Mouse (Mus musculus) forebrain, postnatal 0 days (tissue): ENCODE results near the gene Atxn1. TPM values are rescaled to one million over a fixed set of nuclear protein-coding genes. Genes with fewer than 3 reads are reported as not detected.

ENCODE experiments used
- ATAC-seq: fragments of 200-750 bp; cut with Nextera tagmentation; 2 replicates; pipeline ENCODE4 v1.8.0; 2017; ENCODE audit warnings: mild to moderate bottlenecking, moderate library complexity
- DNase-seq: peaks from one replicate; pipeline ENCODE4 v3.0.0-alpha.2; 2015
- H3K27ac ChIP-seq: fragments of 300-500 bp; sonication (generic); 2 replicates; pipeline ENCODE4 v1.5.1; 2014; ENCODE audit warnings: low read depth, mild to moderate bottlenecking, antibody characterized with exemption, low read length, moderate library complexity, mixed read lengths
- H3K27me3 ChIP-seq: fragments of 300-500 bp; sonication (generic); 2 replicates; pipeline ENCODE4 v1.6.1; 2014; ENCODE audit warnings: mild to moderate bottlenecking, low read length, mixed read lengths; ENCODE audit not compliant: insufficient read depth
- H3K36me3 ChIP-seq: fragments of 300-500 bp; sonication (generic); 2 replicates; pipeline ENCODE4 v1.6.1; 2014; ENCODE audit warnings: mild to moderate bottlenecking, moderate library complexity; ENCODE audit not compliant: insufficient read depth
- H3K4me1 ChIP-seq: fragments of 300-500 bp; sonication (generic); 2 replicates; pipeline ENCODE4 v1.6.1; 2014; ENCODE audit warnings: antibody characterized with exemption; ENCODE audit not compliant: insufficient read depth
- H3K4me2 ChIP-seq: fragments of 300-500 bp; sonication (generic); 2 replicates; pipeline ENCODE4 v1.6.1; 2014; ENCODE audit warnings: low read depth, mild to moderate bottlenecking, moderate library complexity
- H3K4me3 ChIP-seq: fragments of 300-500 bp; sonication (generic); 2 replicates; pipeline ENCODE4 v1.5.1; 2014; ENCODE audit warnings: low read depth, low read length, mixed read lengths
- H3K9ac ChIP-seq: fragments of 300-500 bp; sonication (generic); 2 replicates; pipeline ENCODE4 v1.6.1; 2014; ENCODE audit warnings: mild to moderate bottlenecking
- H3K9me3 ChIP-seq: fragments of 300-500 bp; sonication (generic); 2 replicates; pipeline ENCODE4 v1.6.1; 2016; ENCODE audit warnings: low read length
- CTCF ChIP-seq: sonication (generic); IDR thresholded peaks from 2 replicates; pipeline ENCODE4 v1.5.1; 2016; ENCODE audit warnings: antibody characterized with exemption, control low read depth, low read depth
- WGBS: fragments of 180-500 bp; shearing (Covaris S2); extraction: QIAGEN DNeasy Blood & Tissue Kit; methylation state at CpG from one replicate; pipeline ENCODE4 v1.1.7; 2014; 5-methylcytosine and 5-hydroxymethylcytosine counted together
- polyA plus RNA-seq: library from polyadenylated mRNA; unstranded; fragments of >200 nt; fragmentation: Nextera tagmentation; extraction: Ambion mirVana; gene quantifications from 2 replicates; pipeline ENCODE4 v1.2.1, GENCODE M21; 2015
- total RNA-seq: library from RNA; depleted of rRNA; stranded (reverse); fragments of >200 nt; gene quantifications from 2 replicates; pipeline ENCODE4 v1.2.3, GENCODE M21; 2014

The Atxn1 gene
- total and polyA plus RNA-seq, 2 experiments from 2014 or later: 13.0 to 32.3 TPM

DNA sequence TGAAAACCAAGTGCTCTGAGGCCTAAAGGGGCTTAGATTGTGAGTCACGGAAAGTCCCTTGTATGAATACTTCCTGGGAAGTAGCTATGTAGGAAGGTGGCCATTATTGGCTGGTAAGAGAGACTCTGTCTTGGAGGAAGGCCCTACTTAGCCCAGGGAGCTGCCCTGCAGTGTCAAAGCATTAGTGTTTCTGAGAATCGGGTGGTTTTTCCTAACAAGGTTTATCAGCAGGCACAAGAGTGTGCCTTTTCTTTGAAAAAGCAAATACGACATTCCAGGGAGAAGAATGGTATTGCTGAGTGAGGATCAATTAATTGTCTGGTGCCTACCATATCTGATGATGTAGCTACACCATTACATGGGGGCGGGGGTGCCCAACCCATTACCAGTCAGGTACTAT is 417.9 kb downstream of the Atxn1 start:
- no peak for TF ChIP-seq CTCF
- ATAC-seq (no peak), DNase-seq (no peak)
- peaks cover 4% of the 10 kb centered on the region; the same call in 1 of the 2 replicates for H3K36me3 ChIP-seq
- no peak overlapping the region for H3K9ac ChIP-seq
- H3K4me1 ChIP-seq: no peaks in the 10 kb centered on the region
- H3K27ac ChIP-seq: no peak overlapping the region
- H3K9me3 ChIP-seq: no peaks in the 10 kb centered on the region
- H3K4me2 ChIP-seq: no peak overlapping the region
- WGBS: 83% methylated on average over 4 of the region's 4 CpGs
- H3K4me3 ChIP-seq: no peak overlapping the region
- no peaks in the 10 kb centered on the region for H3K27me3 ChIP-seq

- H3K4me3 ChIP-seq: no peak overlapping the region
- H3K4me1 ChIP-seq: no peaks in the 10 kb centered on the region
- no peaks in the 10 kb centered on the region for H3K27me3 ChIP-seq
- H3K4me2 ChIP-seq: no peak overlapping the region
- no peaks in the 10 kb centered on the region for H3K9me3 ChIP-seq
- 90% methylated on average over 13 of the region's 13 CpGs for whole genome bisulfite sequencing
- H3K27ac ChIP-seq: no peak overlapping the region
- no peak for TF ChIP-seq CTCF
- H3K9ac ChIP-seq: no peak overlapping the region
- H3K36me3 ChIP-seq: peaks cover 4% of the 10 kb centered on the region; the same call in 1 of the 2 replicates
- ATAC-seq (no peak), DNase-seq (no peak)
Measured at GRCm38 (mm10) chr13:45545974-45546373, 418.8 kb downstream of the Atxn1 start.

DNA sequence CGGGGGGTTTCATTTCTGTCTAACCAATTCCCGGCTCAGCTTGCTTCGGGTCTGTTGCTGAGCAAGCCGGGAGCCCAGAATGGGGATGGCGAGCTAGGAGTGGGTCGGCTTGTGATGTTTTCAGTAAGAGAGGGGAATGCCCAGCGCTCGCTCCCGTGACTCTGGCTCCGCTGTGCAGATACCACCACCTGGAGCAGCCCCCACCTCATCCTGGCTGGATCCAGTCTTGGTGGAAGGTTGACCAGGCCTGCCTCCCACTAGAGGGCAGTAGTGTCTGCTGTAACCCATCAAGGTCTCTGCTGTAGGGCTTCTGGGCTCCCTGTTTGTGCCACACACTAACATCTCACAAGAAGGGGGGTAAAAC is 425.6 kb downstream of the Atxn1 start:
- WGBS: 2% methylated on average over 10 of the region's 10 CpGs
- peak; percentile 93 for ATAC-seq
- H3K27me3 ChIP-seq: no peaks in the 10 kb centered on the region
- no peaks in the 10 kb centered on the region; the same call in 1 of the 2 replicates for H3K36me3 ChIP-seq
- H3K4me1 ChIP-seq: 0 out of 2 replicates have a peak, but pooled peaks cover 4% of the 10 kb centered on the region
- TF ChIP-seq CTCF: peak; percentile 79
- H3K9ac ChIP-seq: peak overlapping the region; percentile 53
- DNase-seq: peak; percentile 88
- H3K4me3 ChIP-seq: peak overlapping the region; percentile 36
- H3K27ac ChIP-seq: peak overlapping the region; percentile 78
- peak overlapping the region; percentile 65 for H3K4me2 ChIP-seq
- no peaks in the 10 kb centered on the region for H3K9me3 ChIP-seq

GRCm38 (mm10) chr13:45538532-45539204 is 426.1 kb downstream of the Atxn1 start:
- Histone ChIP-seq H3K4me2 (peak overlapping the region; percentile 65), H3K27me3 (no peaks in the 10 kb centered on the region), H3K4me1 (0 out of 2 replicates have a peak, but pooled peaks cover 4% of the 10 kb centered on the region), H3K9ac (peak overlapping the region; percentile 53), H3K4me3 (peak overlapping the region; percentile 36), H3K9me3 (no peaks in the 10 kb centered on the region), H3K27ac (peak overlapping the region; percentile 78), H3K36me3 (no peaks in the 10 kb centered on the region; the same call in 1 of the 2 replicates)
- peak; percentile 99 for TF ChIP-seq CTCF
- peak; percentile 91 for DNase-seq
- peak; percentile 95 for ATAC-seq
- WGBS: 24% methylated on average over 10 of the region's 10 CpGs

DNA sequence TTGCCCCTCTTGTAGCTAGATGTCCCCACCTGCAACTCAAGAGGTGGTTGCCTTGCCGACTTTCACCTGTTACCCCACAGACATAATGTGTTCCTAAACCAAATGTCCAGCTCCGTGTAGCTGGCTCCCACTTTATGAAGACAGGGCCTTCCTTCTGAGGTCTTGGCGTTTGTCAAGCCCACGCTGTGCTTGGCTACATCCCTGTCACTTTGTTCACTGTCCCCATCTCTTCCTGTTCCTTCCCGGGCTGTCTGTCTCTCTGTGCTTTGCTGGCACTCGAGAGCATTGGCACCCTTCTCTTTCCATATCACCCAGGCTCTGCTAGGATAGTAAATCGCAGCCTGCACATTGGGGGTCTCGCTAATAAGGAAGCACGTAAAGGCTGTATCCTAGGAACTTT is 426.7 kb downstream of the Atxn1 start:
- 80% methylated on average over 9 of the region's 9 CpGs for WGBS
- H3K4me1 ChIP-seq: 0 out of 2 replicates have a peak, but pooled peaks cover 4% of the 10 kb centered on the region
- no peak for DNase-seq
- no peaks in the 10 kb centered on the region for H3K9me3 ChIP-seq
- H3K27me3 ChIP-seq: no peaks in the 10 kb centered on the region
- TF ChIP-seq CTCF: no peak
- H3K9ac ChIP-seq: no peak overlapping the region
- H3K36me3 ChIP-seq: no peaks in the 10 kb centered on the region; the same call in 1 of the 2 replicates
- H3K4me2 ChIP-seq: no peak overlapping the region
- no peak overlapping the region for H3K4me3 ChIP-seq
- no peak overlapping the region for H3K27ac ChIP-seq
- ATAC-seq: no peak

GRCm38 (mm10) chr13:45537110-45537509 is 427.7 kb downstream of the Atxn1 start:
- 85% methylated on average over 9 of the region's 9 CpGs for WGBS

DNA sequence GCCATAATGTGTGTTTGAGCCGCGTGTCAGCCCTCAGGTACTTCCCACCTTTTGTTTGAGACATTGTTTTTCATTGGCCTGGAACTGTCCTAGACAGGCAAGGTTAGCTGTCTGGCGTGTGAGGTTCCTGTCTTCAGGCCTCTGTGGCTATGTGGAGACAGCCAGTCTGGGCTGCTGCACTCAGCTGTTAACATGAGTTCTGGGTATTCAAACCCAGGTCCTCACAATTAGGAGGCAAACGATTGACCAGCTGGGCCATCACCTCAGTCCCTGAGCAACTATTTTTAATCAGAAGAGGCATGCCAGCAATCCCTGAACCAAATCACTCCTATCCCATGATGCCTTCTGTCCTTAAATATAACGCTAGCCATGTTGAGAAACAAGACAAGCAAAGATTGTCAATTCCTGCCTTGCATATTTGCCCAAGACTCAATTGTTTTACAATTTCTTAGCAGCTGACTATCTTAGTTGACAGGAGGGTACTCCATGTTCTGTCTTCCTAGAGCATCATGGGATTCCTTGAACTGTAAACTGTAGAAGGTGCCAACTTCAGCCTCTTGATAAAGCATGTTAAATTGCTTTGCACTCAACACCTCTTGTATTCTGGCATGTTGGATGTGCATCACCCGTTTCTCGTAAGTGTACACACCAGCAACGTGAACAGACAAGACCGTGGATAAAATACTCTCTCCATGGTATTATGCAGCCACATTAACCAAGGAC is 428.9 kb downstream of the Atxn1 start:
- no peak for TF ChIP-seq CTCF
- Histone ChIP-seq H3K27me3 (no peaks in the 10 kb centered on the region), H3K4me1 (0 out of 2 replicates have a peak, but pooled peaks cover 4% of the 10 kb centered on the region), H3K4me3 (no peak overlapping the region), H3K9me3 (no peaks in the 10 kb centered on the region), H3K36me3 (no peaks in the 10 kb centered on the region), H3K4me2 (no peak overlapping the region), H3K9ac (no peak overlapping the region), H3K27ac (no peak overlapping the region)
- DNase-seq (no peak), ATAC-seq (no peak)
- WGBS: 91% methylated on average over 9 of the region's 9 CpGs

More at GRCm38 (mm10) chr13:45537110-45537509, 427.7 kb downstream of the Atxn1 start:
- Histone ChIP-seq H3K4me3 (no peak overlapping the region), H3K9me3 (no peaks in the 10 kb centered on the region), H3K4me2 (no peak overlapping the region), H3K36me3 (no peaks in the 10 kb centered on the region), H3K9ac (no peak overlapping the region), H3K27me3 (no peaks in the 10 kb centered on the region), H3K4me1 (0 out of 2 replicates have a peak, but pooled peaks cover 4% of the 10 kb centered on the region), H3K27ac (no peak overlapping the region)
- no peak for TF ChIP-seq CTCF
- no peak for ATAC-seq
- DNase-seq: no peak
